Mouse (Mus musculus) limb, embryonic 15.5 days (tissue): ENCODE measurements around the gene Efna4. TPM values are rescaled to one million over a fixed set of nuclear protein-coding genes. Genes with fewer than 3 reads are reported as not detected.

ENCODE experiments used
- polyA plus RNA-seq: library from polyadenylated mRNA; unstranded; fragments of >200 nt; fragmentation: Nextera tagmentation; extraction: Ambion mirVana; gene quantifications from 2 replicates; pipeline ENCODE4 v1.2.1, GENCODE M21; 2015

Gene Efna4
- polyA plus RNA-seq, 1 experiment from 2014 or later: 34.4 TPM

Other genes starting within 250 kb of the Efna4 start
- gene Rusc1, start 244.7 kb downstream of the Efna4 start, polyA plus RNA-seq: 29.2 and 31.1 TPM in 2 replicates
- not detected in 2 replicates for gene Gm43738, start 236.9 kb downstream of the Efna4 start, polyA plus RNA-seq
- gene Fdps, start 236.1 kb downstream of the Efna4 start, polyA plus RNA-seq: 253 and 265 TPM in 2 replicates
- 0.20 and 0.23 TPM in 2 replicates for gene Pklr, start 201.9 kb downstream of the Efna4 start, polyA plus RNA-seq
- 1.9 and 2.2 TPM in 2 replicates for gene Hcn3, start 177.8 kb downstream of the Efna4 start, polyA plus RNA-seq
- 23.9 and 25.0 TPM in 2 replicates for gene Clk2, start 173.2 kb downstream of the Efna4 start, polyA plus RNA-seq
- 101 and 115 TPM in 2 replicates for gene Scamp3, start 160.6 kb downstream of the Efna4 start, polyA plus RNA-seq
- 31.4 and 34.0 TPM in 2 replicates for gene Fam189b, start 154.9 kb downstream of the Efna4 start, polyA plus RNA-seq
- 62.5 and 70.9 TPM in 2 replicates for gene Gba, start 135.1 kb downstream of the Efna4 start, polyA plus RNA-seq
- gene Thbs3, start 122.8 kb downstream of the Efna4 start, polyA plus RNA-seq: 94.0 and 116 TPM in 2 replicates
- 156 and 180 TPM in 2 replicates for gene Mtx1, start 110.9 kb downstream of the Efna4 start, polyA plus RNA-seq
- gene Muc1, start 109.0 kb downstream of the Efna4 start, polyA plus RNA-seq: 0.64 and 0.68 TPM in 2 replicates
- gene Krtcap2, start 92.1 kb downstream of the Efna4 start, polyA plus RNA-seq: 307 and 334 TPM in 2 replicates
- 4.0 and 4.7 TPM in 2 replicates for gene Trim46, start 91.7 kb downstream of the Efna4 start, polyA plus RNA-seq
- gene Dpm3, start 78.7 kb downstream of the Efna4 start, polyA plus RNA-seq: 131 and 161 TPM in 2 replicates
- 91.9 and 92.8 TPM in 2 replicates for gene Slc50a1, start 67.5 kb downstream of the Efna4 start, polyA plus RNA-seq
- 59.6 and 64.2 TPM in 2 replicates for gene Efna1, start 56.9 kb downstream of the Efna4 start, polyA plus RNA-seq
- 57.9 and 59.2 TPM in 2 replicates for gene Efna3, start 15.1 kb downstream of the Efna4 start, polyA plus RNA-seq
- 94.4 and 106 TPM in 2 replicates for gene Adam15, start 12.0 kb upstream of the Efna4 start, polyA plus RNA-seq
- gene Dcst2, start 23.9 kb upstream of the Efna4 start, polyA plus RNA-seq: 0.20 and 0.23 TPM in 2 replicates
- gene Dcst1, start 27.2 kb upstream of the Efna4 start, polyA plus RNA-seq: 0.52 and 0.76 TPM in 2 replicates
- gene Zbtb7b, start 56.7 kb upstream of the Efna4 start, polyA plus RNA-seq: 7.0 and 7.2 TPM in 2 replicates
- gene Lenep, start 64.8 kb upstream of the Efna4 start, polyA plus RNA-seq: not detected in 2 replicates
- gene Flad1, start 73.8 kb upstream of the Efna4 start, polyA plus RNA-seq: 27.1 and 31.0 TPM in 2 replicates
- gene Cks1b, start 80.4 kb upstream of the Efna4 start, polyA plus RNA-seq: 340 and 365 TPM in 2 replicates
- 108 and 112 TPM in 2 replicates for gene Shc1, start 80.4 kb upstream of the Efna4 start, polyA plus RNA-seq
- gene Pygo2, start 92.2 kb upstream of the Efna4 start, polyA plus RNA-seq: 37.1 and 43.7 TPM in 2 replicates
- gene Pbxip1, start 98.7 kb upstream of the Efna4 start, polyA plus RNA-seq: 33.9 and 51.5 TPM in 2 replicates
- gene Pmvk, start 116.5 kb upstream of the Efna4 start, polyA plus RNA-seq: 55.2 and 61.1 TPM in 2 replicates
- 4.7 and 5.4 TPM in 2 replicates for gene Kcnn3, start 182.1 kb upstream of the Efna4 start, polyA plus RNA-seq